Mouse (Mus musculus): ENCODE measurements around the gene Krtap3-3. TPM values are rescaled to one million over a fixed set of nuclear protein-coding genes. Genes with fewer than 3 reads are reported as not detected.

Krtap3-3 gene
- total and polyA plus RNA-seq, 3 experiments: not detected

DNA sequence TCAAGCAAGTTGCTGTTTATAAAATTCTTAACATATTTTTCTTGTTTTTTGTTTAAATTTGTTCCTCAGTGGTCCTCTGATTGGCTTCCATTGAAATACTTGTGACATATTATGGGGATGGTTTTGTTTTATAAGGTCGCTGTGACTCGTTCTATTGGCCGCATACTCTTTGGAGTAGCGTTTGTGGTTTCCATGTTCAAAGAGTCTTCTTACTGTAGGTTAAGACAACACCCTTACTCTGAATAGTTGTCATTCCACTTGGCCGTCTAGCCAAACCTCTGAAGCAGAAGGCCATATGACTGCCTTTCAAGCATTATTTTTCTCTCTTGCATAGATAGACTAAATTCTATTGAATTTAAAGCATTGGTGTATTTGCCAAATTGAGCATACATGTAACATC is 30.4 kb upstream of the Krtap3-3 start:
- DNase-seq (ENCODE audit: low spot score) (no peak), ATAC-seq (ENCODE audit: extremely low read depth, insufficient number of reproducible peaks, low FRiP score, poor library complexity, severe bottlenecking) (no peak)
- no peak overlapping the region for H3K4me3 ChIP-seq (ENCODE audit: low read depth, low read length)
- H3K27me3 ChIP-seq (ENCODE audit: insufficient read depth, low read length): no peaks in the 10 kb centered on the region
- no peaks in the 10 kb centered on the region for H3K4me1 ChIP-seq (ENCODE audit: insufficient read depth, low read depth, low read length)
- H3K9me3 ChIP-seq (replicated peaks): peaks cover 11% of the 10 kb centered on the region
- TF ChIP-seq CTCF (IDR thresholded peaks at IDR 0.05; ENCODE audit: low read depth, low read length) (no peak), GATA1 (IDR thresholded peaks at IDR 0.05; ENCODE audit: borderline replicate concordance, low read length) (no peak), TAL1 (conservative IDR thresholded peaks at IDR 0.05; ENCODE audit: low read depth, low read length) (no peak), POLR2AphosphoS5 (IDR thresholded peaks at IDR 0.05; ENCODE audit: insufficient replicate concordance, low read depth, low read length) (no peak), GATA2 (IDR thresholded peaks at IDR 0.05; ENCODE audit: borderline replicate concordance, low read depth, low read length) (no peak)
- H3K36me3 ChIP-seq (replicated peaks): no peaks in the 10 kb centered on the region

GRCm38 (mm10) chr11:99580636-99581035 is 30.0 kb upstream of the Krtap3-3 start, which contains the start of gene Krtap1-5:
Gene Krtap1-5, minus strand, starts transcription at chr11:99581016.
- no peak for DNase-seq (ENCODE audit: low spot score)
- H3K27me3 ChIP-seq (ENCODE audit: insufficient read depth, low read length): no peaks in the 10 kb centered on the region
- TF ChIP-seq CTCF (IDR thresholded peaks at IDR 0.05; ENCODE audit: low read depth, low read length): no peak
- no peak for TF ChIP-seq GATA2 (IDR thresholded peaks at IDR 0.05; ENCODE audit: borderline replicate concordance, low read depth, low read length)
- no peak for TF ChIP-seq TAL1 (conservative IDR thresholded peaks at IDR 0.05; ENCODE audit: low read depth, low read length)
- TF ChIP-seq POLR2AphosphoS5 (IDR thresholded peaks at IDR 0.05; ENCODE audit: insufficient replicate concordance, low read depth, low read length): no peak
- no peak for TF ChIP-seq GATA1 (IDR thresholded peaks at IDR 0.05; ENCODE audit: borderline replicate concordance, low read length)
- peaks cover 11% of the 10 kb centered on the region for H3K9me3 ChIP-seq (replicated peaks)
- no peak for ATAC-seq (ENCODE audit: extremely low read depth, insufficient number of reproducible peaks, low FRiP score, poor library complexity, severe bottlenecking)
- H3K4me1 ChIP-seq (ENCODE audit: insufficient read depth, low read depth, low read length): no peaks in the 10 kb centered on the region
- no peak within 1 kb of the TSS for H3K4me3 ChIP-seq (ENCODE audit: low read depth, low read length)
- H3K36me3 ChIP-seq (replicated peaks): no peaks in the 10 kb centered on the region

GRCm38 (mm10) chr11:99574106-99574505 is 23.4 kb upstream of the Krtap3-3 start:
- no peak overlapping the region for H3K4me3 ChIP-seq (ENCODE audit: low read depth, low read length)
- peak; percentile 45; the same call in 1 of the 2 replicates for ATAC-seq (ENCODE audit: extremely low read depth, insufficient number of reproducible peaks, low FRiP score, poor library complexity, severe bottlenecking)
- peaks cover 11% of the 10 kb centered on the region for H3K9me3 ChIP-seq (replicated peaks)

DNA sequence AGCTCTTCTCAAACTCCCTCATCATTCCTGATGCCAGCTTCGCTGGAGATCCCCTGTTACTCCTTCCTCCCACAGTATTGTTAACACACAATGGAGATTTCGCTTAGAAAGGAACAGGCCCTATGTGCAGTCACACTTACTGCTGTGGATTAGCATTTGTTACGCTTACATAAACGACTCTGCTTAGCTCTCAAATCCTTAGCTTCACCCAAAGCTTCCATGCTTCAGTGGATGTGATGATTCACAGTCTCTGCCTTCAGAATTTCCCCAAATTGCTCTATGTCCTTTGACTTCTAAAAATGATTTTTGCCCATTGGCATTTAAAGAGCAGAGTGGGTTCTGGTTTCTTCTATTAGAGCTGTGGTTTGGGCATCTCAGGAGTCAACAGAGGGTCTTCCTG is 22.5 kb upstream of the Krtap3-3 start:
- no peak for ATAC-seq (ENCODE audit: extremely low read depth, insufficient number of reproducible peaks, low FRiP score, poor library complexity, severe bottlenecking)
- H3K4me3 ChIP-seq (ENCODE audit: low read depth, low read length): no peak overlapping the region
- H3K36me3 ChIP-seq (replicated peaks): no peaks in the 10 kb centered on the region
- H3K27me3 ChIP-seq (ENCODE audit: insufficient read depth, low read length): no peaks in the 10 kb centered on the region
- no peak for DNase-seq (ENCODE audit: low spot score)
- TF ChIP-seq GATA2 (IDR thresholded peaks at IDR 0.05; ENCODE audit: borderline replicate concordance, low read depth, low read length) (no peak), POLR2AphosphoS5 (IDR thresholded peaks at IDR 0.05; ENCODE audit: insufficient replicate concordance, low read depth, low read length) (no peak)
- peaks cover 11% of the 10 kb centered on the region for H3K9me3 ChIP-seq (replicated peaks)
- no peaks in the 10 kb centered on the region for H3K4me1 ChIP-seq (ENCODE audit: insufficient read depth, low read depth, low read length)

More at GRCm38 (mm10) chr11:99574106-99574505, 23.4 kb upstream of the Krtap3-3 start:
- Histone ChIP-seq H3K4me1 (ENCODE audit: insufficient read depth, low read depth, low read length) (no peaks in the 10 kb centered on the region), H3K36me3 (replicated peaks) (no peaks in the 10 kb centered on the region), H3K27me3 (ENCODE audit: insufficient read depth, low read length) (no peaks in the 10 kb centered on the region)
- DNase-seq (ENCODE audit: low spot score): peak; percentile 2
- TF ChIP-seq TAL1 (conservative IDR thresholded peaks at IDR 0.05; ENCODE audit: low read depth, low read length): no peak
- TF ChIP-seq CTCF (IDR thresholded peaks at IDR 0.05; ENCODE audit: low read depth, low read length): peak; percentile 38; the same call in 1 of the 2 replicates
- no peak for TF ChIP-seq GATA1 (IDR thresholded peaks at IDR 0.05; ENCODE audit: borderline replicate concordance, low read length)

GRCm38 (mm10) chr11:99566530-99566929 is 15.9 kb upstream of the Krtap3-3 start, which contains the start of gene Krtap3-1:
Gene Krtap3-1, minus strand, starts transcription at chr11:99566630.
- H3K27me3 ChIP-seq (ENCODE audit: insufficient read depth, low read length): no peaks in the 10 kb centered on the region
- peaks cover 12% of the 10 kb centered on the region for H3K9me3 ChIP-seq (replicated peaks)
- H3K4me1 ChIP-seq (ENCODE audit: insufficient read depth, low read depth, low read length): no peaks in the 10 kb centered on the region
- ATAC-seq (ENCODE audit: extremely low read depth, insufficient number of reproducible peaks, low FRiP score, poor library complexity, severe bottlenecking) (no peak), DNase-seq (ENCODE audit: low spot score) (no peak)
- no peak for TF ChIP-seq GATA1 (IDR thresholded peaks at IDR 0.05; ENCODE audit: borderline replicate concordance, low read length)
- TF ChIP-seq GATA2 (IDR thresholded peaks at IDR 0.05; ENCODE audit: borderline replicate concordance, low read depth, low read length): no peak
- TF ChIP-seq POLR2AphosphoS5 (IDR thresholded peaks at IDR 0.05; ENCODE audit: insufficient replicate concordance, low read depth, low read length): no peak
- no peak for TF ChIP-seq TAL1 (conservative IDR thresholded peaks at IDR 0.05; ENCODE audit: low read depth, low read length)
- no peak for TF ChIP-seq CTCF (IDR thresholded peaks at IDR 0.05; ENCODE audit: low read depth, low read length)
- H3K36me3 ChIP-seq (replicated peaks): no peaks in the 10 kb centered on the region
- no peak within 1 kb of the TSS for H3K4me3 ChIP-seq (ENCODE audit: low read depth, low read length)

GRCm38 (mm10) chr11:99562580-99562979 is 11.9 kb upstream of the Krtap3-3 start:
- no peak for ATAC-seq (ENCODE audit: extremely low read depth, insufficient number of reproducible peaks, low FRiP score, poor library complexity, severe bottlenecking)
- Histone ChIP-seq H3K36me3 (replicated peaks) (no peaks in the 10 kb centered on the region), H3K4me1 (ENCODE audit: insufficient read depth, low read depth, low read length) (no peaks in the 10 kb centered on the region), H3K9me3 (replicated peaks) (peaks cover 11% of the 10 kb centered on the region), H3K4me3 (ENCODE audit: low read depth, low read length) (no peak overlapping the region), H3K27me3 (ENCODE audit: insufficient read depth, low read length) (no peaks in the 10 kb centered on the region)
- DNase-seq (ENCODE audit: low spot score): no peak
- TF ChIP-seq POLR2AphosphoS5 (IDR thresholded peaks at IDR 0.05; ENCODE audit: insufficient replicate concordance, low read depth, low read length) (no peak), CTCF (IDR thresholded peaks at IDR 0.05; ENCODE audit: low read depth, low read length) (no peak), GATA1 (IDR thresholded peaks at IDR 0.05; ENCODE audit: borderline replicate concordance, low read length) (no peak), TAL1 (conservative IDR thresholded peaks at IDR 0.05; ENCODE audit: low read depth, low read length) (no peak), GATA2 (IDR thresholded peaks at IDR 0.05; ENCODE audit: borderline replicate concordance, low read depth, low read length) (no peak)

All from G1E (cell line).